Mouse (Mus musculus) limb, embryonic 14.5 days (tissue): Measurements from ENCODE around the gene Mrpl2. TPM values are rescaled to one million over a fixed set of nuclear protein-coding genes. Genes with fewer than 3 reads are reported as not detected.

Experiments used
- ATAC-seq: fragments of 200-750 bp; cut with Nextera tagmentation; 2 replicates; pipeline ENCODE4 v1.8.0; 2017; ENCODE audit warnings: low read depth, moderate number of reproducible peaks, moderate TSS enrichment; ENCODE audit not compliant: low FRiP score
- DNase-seq: peaks from one replicate; pipeline ENCODE4 v3.0.0-alpha.2; 2015; ENCODE audit warnings: low spot score
- H3K27ac ChIP-seq: fragments of 300-500 bp; sonication (generic); replicated peaks from 2 replicates; pipeline ENCODE4 v1.5.1; 2014; ENCODE audit warnings: low read depth, mild to moderate bottlenecking, low read length, moderate library complexity, mixed read lengths
- H3K27me3 ChIP-seq: fragments of 300-500 bp; sonication (generic); 2 replicates; pipeline ENCODE4 v1.6.1; 2014; ENCODE audit warnings: low read length, mixed read lengths; ENCODE audit not compliant: control insufficient read depth, insufficient read depth
- H3K36me3 ChIP-seq: fragments of 300-500 bp; sonication (generic); 2 replicates; pipeline ENCODE4 v1.6.1; 2014; ENCODE audit warnings: mild to moderate bottlenecking, low read length, moderate library complexity, mixed read lengths; ENCODE audit not compliant: control insufficient read depth, insufficient read depth
- H3K4me1 ChIP-seq: fragments of 300-500 bp; sonication (generic); 2 replicates; pipeline ENCODE4 v1.6.1; 2014; ENCODE audit warnings: antibody characterized with exemption, low read length, mixed read lengths; ENCODE audit not compliant: control insufficient read depth, insufficient read depth
- H3K4me2 ChIP-seq: fragments of 300-500 bp; sonication (generic); replicated peaks from 2 replicates; pipeline ENCODE4 v1.6.1; 2014; ENCODE audit warnings: low read depth, mild to moderate bottlenecking, low read length, moderate library complexity; ENCODE audit not compliant: severe bottlenecking
- H3K4me3 ChIP-seq: fragments of 300-500 bp; sonication (generic); replicated peaks from 2 replicates; pipeline ENCODE4 v1.5.1; 2014; ENCODE audit warnings: low read length
- H3K9ac ChIP-seq: fragments of 300-500 bp; sonication (generic); 2 replicates; pipeline ENCODE4 v1.6.1; 2014; ENCODE audit warnings: mild to moderate bottlenecking, low read depth, low read length, moderate library complexity; ENCODE audit not compliant: severe bottlenecking
- H3K9me3 ChIP-seq: fragments of 300-500 bp; sonication (generic); 2 replicates; pipeline ENCODE4 v1.6.1; 2016; ENCODE audit warnings: low read length; ENCODE audit not compliant: control insufficient read depth
- POLR2A ChIP-seq: fragments of 200-500 bp; IDR thresholded peaks from 2 replicates; pipeline ENCODE4 v1.8.0; 2012; ENCODE audit warnings: inconsistent platforms, mild to moderate bottlenecking, moderate library complexity, borderline replicate concordance; ENCODE audit not compliant: insufficient read depth, insufficient read length; ENCODE audit errors: extremely low read depth
- WGBS: fragments of 180-500 bp; shearing (Covaris S2); extraction: QIAGEN DNeasy Blood & Tissue Kit; methylation state at CpG from one replicate; pipeline ENCODE4 v1.1.7; 2014; 5-methylcytosine and 5-hydroxymethylcytosine counted together
- polyA plus RNA-seq, 2 experiments: library from polyadenylated mRNA; depleted of rRNA in 1 of 2; stranded (reverse) in 1 of 2; unstranded in 1 of 2; fragments of >200 nt; fragmentation: Nextera tagmentation in 1 of 2; extraction: Ambion mirVana in 1 of 2; gene quantifications; 2 replicates each; pipeline versions ENCODE4 v1.2.1 to v1.2.3; 2012 to 2014

Mrpl2 gene
- polyA plus RNA-seq, 2 experiments: 68.0 to 103 TPM

DNA sequence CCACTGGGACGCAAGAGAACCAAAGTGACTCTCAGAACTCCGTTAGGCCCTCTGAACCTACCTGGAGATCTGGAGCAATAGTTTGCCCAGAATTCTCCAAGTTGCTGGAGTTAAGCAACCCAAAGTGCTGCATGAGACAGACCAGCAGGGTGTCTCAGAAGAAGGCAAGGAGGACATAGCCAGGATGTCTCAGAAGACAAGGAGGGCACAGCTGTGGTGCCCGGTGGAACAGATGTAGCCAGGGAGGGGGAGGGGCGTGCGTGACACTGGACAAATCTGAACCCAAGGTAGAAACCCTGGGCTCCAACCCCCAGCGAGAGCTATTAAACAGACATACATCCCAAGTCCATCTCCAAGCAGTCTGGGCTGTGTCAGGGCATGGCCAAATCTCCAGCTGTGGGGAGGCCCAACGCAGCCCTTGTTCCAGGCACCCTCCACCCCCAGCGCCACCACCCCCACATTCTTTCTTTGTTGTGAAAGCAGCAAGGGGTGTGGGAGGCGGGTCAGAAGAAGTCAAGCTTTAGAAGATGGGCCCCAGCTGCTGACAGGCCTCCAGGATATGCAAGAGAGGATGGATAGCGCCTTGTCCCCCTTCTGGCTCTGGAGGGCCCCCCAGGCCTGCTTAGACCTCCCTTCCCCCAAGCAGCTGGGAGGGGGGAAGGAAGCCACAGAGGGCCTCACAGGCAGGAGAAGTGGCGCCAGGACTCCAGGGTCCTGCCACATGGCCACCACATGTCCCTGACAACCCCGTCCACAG is 16.2 kb upstream of the Mrpl2 start:
- WGBS: 5% methylated on average over 12 of the region's 12 CpGs
- Histone ChIP-seq H3K4me2 (peak overlapping the region; percentile 84), H3K27ac (peak overlapping the region; percentile 93), H3K36me3 (peaks cover 21% of the 10 kb centered on the region; the same call in 1 of the 2 replicates), H3K27me3 (no peaks in the 10 kb centered on the region), H3K4me3 (peak overlapping the region; percentile 99), H3K9ac (peak overlapping the region; percentile 95; the same call in 1 of the 2 replicates), H3K9me3 (no peaks in the 10 kb centered on the region), H3K4me1 (peaks cover 46% of the 10 kb centered on the region)
- ATAC-seq: peak; percentile 66
- peak; percentile 75 for DNase-seq
- TF ChIP-seq POLR2A: no peak

DNA sequence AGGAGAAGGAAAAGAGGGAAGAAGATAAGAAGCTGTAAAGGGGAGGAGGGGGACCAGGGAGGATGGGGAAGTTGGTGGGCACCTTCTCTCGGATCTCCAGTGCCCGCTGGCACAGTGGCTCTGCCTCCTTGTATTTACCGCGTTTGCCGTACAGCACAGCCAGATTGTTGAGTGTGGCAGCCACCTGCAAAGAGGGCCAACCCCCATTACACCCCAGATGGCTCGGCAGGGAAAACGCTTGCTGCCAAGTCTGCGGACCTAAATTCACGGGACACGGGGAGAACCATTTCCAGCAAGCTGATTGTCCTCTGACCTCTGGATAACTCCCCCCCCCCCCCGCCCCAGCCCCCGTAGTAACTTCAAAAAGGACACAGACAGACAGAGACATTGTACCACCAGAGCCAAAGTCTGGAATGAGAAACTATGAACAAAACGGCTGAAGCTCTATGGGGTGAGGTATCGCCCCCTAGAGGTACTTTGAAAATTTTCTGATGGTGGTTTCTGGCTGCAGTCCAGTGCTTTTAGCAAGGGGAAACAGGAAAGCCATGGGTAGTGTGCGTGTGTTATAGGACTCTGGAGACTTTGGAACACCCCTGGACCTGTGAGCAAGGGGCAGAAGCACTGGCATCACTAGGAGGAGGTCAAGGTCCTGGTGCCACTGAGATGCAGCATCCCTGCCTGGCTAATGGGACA is 9.1 kb upstream of the Mrpl2 start:
- ATAC-seq (peak; percentile 37; the same call in 1 of the 2 replicates), DNase-seq (peak; percentile 91)
- Histone ChIP-seq H3K4me2 (peak overlapping the region; percentile 39), H3K9ac (no peak overlapping the region), H3K27me3 (no peaks in the 10 kb centered on the region), H3K4me3 (0 out of 2 replicates have a peak overlapping the region, but pooled peaks have one; percentile 4), H3K27ac (no peak overlapping the region), H3K9me3 (no peaks in the 10 kb centered on the region), H3K4me1 (peaks cover 7% of the 10 kb centered on the region; the same call in 1 of the 2 replicates), H3K36me3 (peaks cover 32% of the 10 kb centered on the region)
- 14% methylated on average over 15 of the region's 15 CpGs for WGBS
- TF ChIP-seq POLR2A: no peak

GRCm38 (mm10) chr17:46639929-46640328 is 6.1 kb upstream of the Mrpl2 start:
- Histone ChIP-seq H3K4me1 (peaks cover 7% of the 10 kb centered on the region; the same call in 1 of the 2 replicates), H3K4me3 (no peak overlapping the region), H3K27ac (no peak overlapping the region), H3K9me3 (no peaks in the 10 kb centered on the region), H3K4me2 (no peak overlapping the region), H3K27me3 (no peaks in the 10 kb centered on the region), H3K36me3 (peaks cover 29% of the 10 kb centered on the region), H3K9ac (no peak overlapping the region)
- no peak for TF ChIP-seq POLR2A
- WGBS: 74% methylated on average over 9 of the region's 9 CpGs
- DNase-seq: no peak
- no peak for ATAC-seq

DNA sequence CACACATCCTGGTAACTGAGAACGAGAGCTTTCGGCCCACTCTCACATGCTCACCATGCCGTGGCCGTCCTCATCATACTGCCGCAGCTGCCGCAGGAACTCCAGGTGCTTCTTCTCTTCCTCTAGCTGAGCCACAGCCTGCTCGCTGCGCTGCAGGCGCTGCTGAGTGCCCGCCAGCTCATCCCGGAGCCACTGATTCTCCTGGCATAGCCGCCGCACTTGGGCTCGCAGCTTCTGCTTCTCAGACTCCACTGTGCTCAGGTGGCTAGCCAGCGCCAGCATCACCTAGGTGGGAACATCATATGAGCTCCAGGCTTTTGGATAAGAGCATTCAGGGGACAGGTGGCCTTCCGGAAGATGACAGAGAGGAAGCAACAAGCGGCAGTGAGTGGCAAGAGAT is 4.0 kb upstream of the Mrpl2 start:
- Histone ChIP-seq H3K9me3 (no peaks in the 10 kb centered on the region), H3K4me1 (peaks cover 10% of the 10 kb centered on the region), H3K4me3 (no peak overlapping the region), H3K4me2 (no peak overlapping the region), H3K9ac (no peak overlapping the region), H3K27me3 (no peaks in the 10 kb centered on the region), H3K36me3 (peaks cover 21% of the 10 kb centered on the region), H3K27ac (no peak overlapping the region)
- WGBS: 93% methylated on average over 17 of the region's 17 CpGs
- ATAC-seq (no peak), DNase-seq (no peak)
- TF ChIP-seq POLR2A: no peak

DNA sequence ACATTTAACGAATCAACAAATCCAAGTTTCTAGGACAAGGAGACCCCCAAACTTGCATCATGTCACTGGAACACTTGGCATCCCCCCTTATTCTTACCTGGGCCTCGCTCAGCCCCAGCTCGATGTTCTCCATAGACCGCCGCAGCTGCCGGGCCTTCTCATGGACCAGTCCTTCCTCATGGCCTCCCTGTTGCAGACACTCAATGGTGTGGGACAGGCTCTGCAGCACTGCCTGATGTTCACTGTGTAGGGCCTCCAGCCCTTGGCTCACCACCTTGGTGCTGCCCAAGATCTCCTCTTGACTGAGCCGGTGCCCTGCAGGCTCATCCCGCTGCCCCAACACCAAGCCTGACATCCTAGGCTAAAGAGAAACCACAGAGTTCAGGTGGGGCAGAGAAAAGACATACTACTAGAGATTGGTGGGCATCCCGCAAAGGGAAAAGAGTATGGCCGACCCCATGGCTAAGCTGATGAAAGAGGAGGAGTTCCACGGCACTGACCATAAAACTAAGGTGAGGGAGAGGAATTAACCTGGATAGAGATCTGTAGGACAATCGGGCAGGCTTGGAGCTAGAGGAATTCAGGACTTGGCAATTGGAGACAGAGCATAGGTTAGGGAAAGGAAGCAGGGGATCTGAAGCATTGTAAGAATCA is 1.8 kb upstream of the Mrpl2 start:
- H3K4me1 ChIP-seq: peaks cover 8% of the 10 kb centered on the region
- peak overlapping the region; percentile 82; the same call in 1 of the 2 replicates for H3K4me3 ChIP-seq
- 84% methylated on average over 12 of the region's 12 CpGs for WGBS
- peak overlapping the region; percentile 69 for H3K9ac ChIP-seq
- H3K27ac ChIP-seq: no peak overlapping the region
- H3K9me3 ChIP-seq: no peaks in the 10 kb centered on the region
- H3K36me3 ChIP-seq: peaks cover 34% of the 10 kb centered on the region
- H3K27me3 ChIP-seq: no peaks in the 10 kb centered on the region
- TF ChIP-seq POLR2A: no peak
- peak overlapping the region; percentile 90 for H3K4me2 ChIP-seq
- ATAC-seq: no peak
- DNase-seq: no peak
